8 mouse cellular contexts compared by ENCODE assay signal in the genomic region with DNA sequence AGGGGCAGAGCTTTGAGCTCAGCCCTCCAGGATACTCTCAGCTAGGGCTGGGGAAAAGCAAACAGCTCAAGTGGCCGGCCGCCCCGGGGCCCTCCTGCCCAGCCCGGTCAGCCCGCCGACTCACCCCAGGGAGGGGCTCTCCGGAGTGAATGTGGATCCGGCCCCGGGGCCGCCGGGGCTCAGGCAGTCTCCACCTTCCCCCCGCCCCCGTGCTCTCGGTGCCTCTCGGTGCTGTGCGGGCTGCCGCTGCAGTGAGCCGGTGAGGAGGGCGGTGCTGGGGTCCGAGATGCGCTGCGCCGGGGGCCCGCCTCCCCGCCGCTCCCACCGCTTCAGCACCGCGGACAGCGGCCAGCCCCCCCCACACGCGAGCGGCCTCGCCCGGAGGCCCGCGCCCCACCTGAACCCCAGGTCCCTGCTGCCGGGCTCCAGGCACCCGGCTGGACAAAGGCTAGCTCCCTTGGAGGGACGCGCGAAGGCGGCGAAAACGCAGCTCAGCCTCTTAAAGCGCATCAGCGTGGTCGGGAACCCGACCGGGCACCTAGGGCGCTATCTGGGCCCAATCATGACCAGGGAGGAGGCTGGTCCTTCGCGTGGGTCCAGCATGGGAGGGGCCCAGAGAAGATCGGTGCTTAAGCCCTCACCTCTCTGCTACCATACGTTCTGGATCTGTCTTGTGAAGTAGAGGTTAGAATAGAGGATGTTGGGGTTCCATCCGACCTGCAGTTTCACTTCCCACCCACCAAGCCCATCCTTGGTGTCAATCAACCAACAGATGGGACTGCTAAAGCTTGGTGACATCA.
DNase-seq lines count a peak whose midpoint lies in the region; ATAC-seq and TF ChIP-seq lines count a peak whose summit lies in the region.

No protein-coding gene starts in this region.

- H3K36me3 ChIP-seq in kidney, postnatal 0 days (ENCODE audit: insufficient read depth, low read length) = no peaks in the 10 kb centered on the region
- H3K36me3 ChIP-seq in embryonic facial prominence, embryonic 12.5 days = no peaks in the 10 kb centered on the region
- H3K36me3 ChIP-seq in hindbrain, embryonic 16.5 days (ENCODE audit: control insufficient read depth, insufficient read depth, low read length) = no peaks in the 10 kb centered on the region

- H3K27me3 ChIP-seq in kidney, postnatal 0 days (ENCODE audit: insufficient read depth, low read length) = peaks cover 20% of the 10 kb centered on the region
- H3K27me3 ChIP-seq in embryonic facial prominence, embryonic 12.5 days = peaks cover 40% of the 10 kb centered on the region
- 0 out of 2 replicates have a peak, but pooled peaks cover 2% of the 10 kb centered on the region for H3K27me3 ChIP-seq in hindbrain, embryonic 16.5 days (replicated peaks; ENCODE audit: control insufficient read depth, insufficient read depth, low read length)

- peak; percentile 43 for DNase-seq in kidney, postnatal 0 days (ENCODE audit: low spot score)
- no peak for DNase-seq in kidney, adult 8-10 months
- peak; percentile 75 for DNase-seq in adrenal gland, postnatal 10 days
- DNase-seq in lung, postnatal 14 days = peak; percentile 20
- DNase-seq in right cerebral cortex, postnatal 4 days = peak; percentile 44
- DNase-seq in layer of hippocampus, postnatal 36 days = no peak

- H3K9ac ChIP-seq in kidney, postnatal 0 days (ENCODE audit: low read depth, low read length) = no peak overlapping the region
- H3K9ac ChIP-seq in embryonic facial prominence, embryonic 12.5 days = no peak overlapping the region
- H3K9ac ChIP-seq in hindbrain, embryonic 16.5 days (ENCODE audit: low read depth, low read length) = peak overlapping the region; percentile 77

- H3K4me3 ChIP-seq in kidney, postnatal 0 days (replicated peaks; ENCODE audit: low read depth, low read length) = peak overlapping the region; percentile 17
- peak overlapping the region; percentile 33 for H3K4me3 ChIP-seq in embryonic facial prominence, embryonic 12.5 days
- H3K4me3 ChIP-seq in hindbrain, embryonic 16.5 days (ENCODE audit: low read length) = peak overlapping the region; percentile 52

- no peak for TF ChIP-seq CTCF in kidney, postnatal 0 days (IDR thresholded peaks at IDR 0.05; ENCODE audit: low read depth)

- WGBS in kidney, postnatal 0 days = 2% methylated on average over 54 of the region's 56 CpGs
- 2% methylated on average over 56 of the region's 56 CpGs for whole genome bisulfite sequencing in embryonic facial prominence, embryonic 12.5 days
- WGBS in hindbrain, embryonic 16.5 days = 2% methylated on average over 39 of the region's 56 CpGs

- 0 out of 2 replicates have a peak, but pooled peaks have one; percentile 29 for ATAC-seq in kidney, postnatal 0 days (replicated peaks; ENCODE audit: low FRiP score, low read depth)
- ATAC-seq in embryonic facial prominence, embryonic 12.5 days (ENCODE audit: insufficient number of reproducible peaks, insufficient read depth, low FRiP score, low TSS enrichment) = no peak; the same call in 1 of the 2 replicates
- ATAC-seq in hindbrain, embryonic 16.5 days = peak; percentile 67

- H3K27ac ChIP-seq in kidney, postnatal 0 days = no peak overlapping the region
- no peak overlapping the region for H3K27ac ChIP-seq in embryonic facial prominence, embryonic 12.5 days
- H3K27ac ChIP-seq in hindbrain, embryonic 16.5 days (ENCODE audit: low read depth, low read length) = peak overlapping the region; percentile 74

- H3K4me2 ChIP-seq in kidney, postnatal 0 days (ENCODE audit: low read length) = peak overlapping the region; percentile 51
- H3K4me2 ChIP-seq in embryonic facial prominence, embryonic 12.5 days (replicated peaks) = peak overlapping the region; percentile 59
- peak overlapping the region; percentile 68 for H3K4me2 ChIP-seq in hindbrain, embryonic 16.5 days (ENCODE audit: low read length)

- no peaks in the 10 kb centered on the region for H3K9me3 ChIP-seq in kidney, postnatal 0 days (replicated peaks; ENCODE audit: low read length)
- H3K9me3 ChIP-seq in embryonic facial prominence, embryonic 12.5 days = no peaks in the 10 kb centered on the region
- no peaks in the 10 kb centered on the region for H3K9me3 ChIP-seq in hindbrain, embryonic 16.5 days (ENCODE audit: control insufficient read depth, low read length)

- H3K4me1 ChIP-seq in kidney, postnatal 0 days (replicated peaks; ENCODE audit: insufficient read depth, low read length) = peaks cover 9% of the 10 kb centered on the region; the same call in 1 of the 2 replicates
- H3K4me1 ChIP-seq in embryonic facial prominence, embryonic 12.5 days = peaks cover 9% of the 10 kb centered on the region; the same call in 1 of the 2 replicates
- no peaks in the 10 kb centered on the region; the same call in 1 of the 2 replicates for H3K4me1 ChIP-seq in hindbrain, embryonic 16.5 days (ENCODE audit: control insufficient read depth, insufficient read depth, low read depth, low read length)

Comparison
In these comparisons a context has a peak if more than half of its experiments do, and no peak if none do; other contexts are left out.
1. DNase-seq: peak in kidney, postnatal 0 days (single experiment), adrenal gland, postnatal 10 days (single experiment), lung, postnatal 14 days (single experiment) and right cerebral cortex, postnatal 4 days (single experiment); none in kidney, adult 8-10 months (0 of 2) and layer of hippocampus, postnatal 36 days (0 of 2).
2. Peak in every context shown above with its lines, with median percentiles within 50 percentile points of each other: H3K4me2 ChIP-seq and H3K4me3 ChIP-seq.